Mouse (Mus musculus): Measurements from ENCODE around the gene Adam30.

The Adam30 gene

DNA sequence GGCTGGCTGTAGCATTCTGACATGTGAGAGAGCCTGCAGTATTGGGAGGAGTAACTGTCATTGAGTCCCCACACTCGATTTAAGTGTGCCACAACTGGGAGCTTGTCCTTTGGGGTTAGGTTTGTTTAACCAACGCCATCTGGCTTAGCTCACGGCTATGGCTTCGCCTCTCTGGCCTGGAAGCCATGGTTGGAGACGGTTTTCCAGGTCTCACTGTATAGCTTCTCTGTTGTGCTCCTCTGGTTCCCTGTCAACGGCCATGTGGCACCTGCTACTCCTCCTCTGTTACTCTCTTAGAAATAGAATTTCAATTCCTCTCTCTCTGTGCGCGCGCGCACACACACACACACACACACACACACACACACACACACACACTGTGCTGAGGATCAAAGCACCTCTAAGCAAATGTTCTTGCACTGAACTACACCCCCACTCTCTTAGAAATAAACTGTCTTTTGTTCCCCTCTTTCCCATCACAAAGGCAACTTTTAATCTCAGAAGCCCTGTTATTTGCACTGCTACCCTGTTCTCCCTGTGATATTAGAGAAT lies 24.8 kb downstream of the Adam30 start:
- no peak for DNase-seq (ENCODE audit: low read depth, low spot score)

DNA sequence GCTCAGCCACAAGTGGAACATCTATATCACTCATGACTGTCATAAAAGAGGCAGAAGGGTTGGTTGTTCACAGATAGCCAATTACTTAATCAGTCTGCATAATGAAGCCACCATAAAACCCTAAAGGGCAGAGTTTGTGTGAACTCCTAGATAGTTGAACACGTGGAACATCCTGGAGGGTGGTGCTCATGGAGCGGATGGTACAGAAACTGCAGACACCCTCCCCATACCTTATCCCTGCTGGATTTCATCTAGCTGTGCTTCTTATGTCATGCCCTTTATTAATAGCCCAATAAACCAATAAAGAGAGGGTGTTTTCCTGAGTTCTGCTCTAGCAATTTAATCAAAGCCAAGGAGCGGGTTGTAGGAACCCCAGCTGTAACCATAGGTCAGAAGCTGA lies 27.3 kb downstream of the Adam30 start:
- DNase-seq (ENCODE audit: low read depth, low spot score) = no peak

- no peak for DNase-seq (ENCODE audit: low read depth, low spot score)
Measured at GRCm38 (mm10) chr3:98197711-98198532, 37.5 kb downstream of the Adam30 start.

DNA sequence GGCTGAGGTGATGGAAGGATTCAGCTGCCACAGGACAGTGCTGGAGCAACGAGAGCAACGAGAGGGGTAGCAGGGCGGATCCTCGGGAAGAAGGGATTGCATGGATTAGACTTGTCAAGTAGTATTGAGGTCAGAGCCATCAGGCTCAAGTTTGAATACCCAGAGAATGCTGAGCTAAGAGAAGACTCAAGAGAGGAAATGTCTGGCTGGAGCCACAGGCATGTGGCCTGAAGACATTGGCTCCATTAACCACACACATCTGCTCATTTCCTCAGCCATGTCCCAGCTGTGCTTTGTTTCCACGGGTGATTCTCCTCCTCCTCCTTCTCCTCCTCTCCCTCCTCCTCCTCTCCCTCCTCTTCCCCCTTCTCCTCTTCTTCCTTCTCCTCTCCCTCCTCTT lies 39.3 kb downstream of the Adam30 start:
- no peak for DNase-seq (ENCODE audit: low read depth, low spot score)

DNA sequence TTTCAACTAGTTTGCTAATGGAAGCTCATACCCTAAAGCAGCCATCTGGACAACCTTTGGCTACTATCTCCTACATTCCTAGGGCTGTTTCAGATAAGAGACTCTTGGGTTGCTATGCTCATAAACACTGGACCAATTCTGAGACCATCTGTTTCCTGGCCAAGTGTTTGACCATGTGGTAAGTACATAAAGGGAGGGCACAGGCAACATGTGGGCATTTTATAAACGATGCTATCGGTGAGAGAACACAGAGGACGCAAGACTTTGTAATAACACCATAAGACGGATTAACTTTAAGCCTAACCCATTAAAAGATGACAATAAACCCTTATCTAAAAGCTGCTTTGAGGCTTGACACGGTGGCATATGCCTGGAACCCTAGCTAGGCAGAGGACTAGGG lies 42.9 kb downstream of the Adam30 start:
- DNase-seq (ENCODE audit: low read depth, low spot score) = no peak

GRCm38 (mm10) chr3:98206977-98207376 lies 46.5 kb downstream of the Adam30 start:
- no peak for DNase-seq (ENCODE audit: low read depth, low spot score)

DNA sequence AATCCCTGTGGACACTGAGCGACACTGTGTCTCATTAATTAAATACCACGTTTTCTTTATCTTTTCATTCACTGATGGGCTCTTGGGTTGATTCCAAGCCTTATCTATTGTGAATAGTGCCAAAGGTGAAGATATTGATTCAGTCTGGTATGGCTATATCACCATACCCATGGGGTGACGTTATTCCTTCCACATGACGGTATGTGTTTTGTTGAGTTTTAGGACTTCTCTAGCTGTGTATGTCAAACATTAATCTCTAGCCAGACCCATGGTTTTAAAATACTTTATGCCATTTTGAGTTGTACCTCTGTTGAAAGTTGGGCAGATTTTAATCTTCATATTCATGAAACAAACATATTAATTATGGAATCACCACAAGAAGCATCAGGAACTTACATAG lies 48.7 kb downstream of the Adam30 start:
- no peak for DNase-seq (ENCODE audit: low read depth, low spot score)

DNA sequence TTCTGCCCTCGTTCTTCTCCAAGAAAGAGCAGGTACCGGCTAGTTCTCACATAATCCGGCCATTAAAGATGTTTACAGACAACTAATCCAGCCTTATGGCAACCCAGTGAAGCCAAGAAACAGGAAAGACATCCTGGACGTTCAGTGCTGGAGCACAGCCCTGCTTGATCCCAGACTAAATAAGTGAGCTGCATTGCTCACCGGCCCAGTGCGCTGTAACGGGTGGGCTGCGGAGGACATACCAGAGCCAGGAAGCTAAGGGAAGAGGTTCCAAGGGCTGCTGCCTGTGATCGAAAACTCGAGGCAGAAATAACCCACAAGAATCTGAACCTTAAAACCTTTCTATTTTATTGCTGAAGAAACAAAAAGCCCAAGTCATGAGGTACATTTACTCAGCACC lies 50.4 kb downstream of the Adam30 start:
- DNase-seq (ENCODE audit: low read depth, low spot score) = no peak

- DNase-seq (ENCODE audit: low read depth, low spot score) = no peak
Measured at GRCm38 (mm10) chr3:98211301-98212081, 51.1 kb downstream of the Adam30 start.

Measured in embryo, embryonic 11.5 days (tissue).